Mouse (Mus musculus) liver, embryonic 11.5 days (tissue): Measurements from ENCODE around the gene Dnttip2. TPM values are rescaled to one million over a fixed set of nuclear protein-coding genes. Genes with fewer than 3 reads are reported as not detected.
A peak's percentile ranks its signal among the peaks of the same experiment; 100 is the strongest.
"Not testable (repeated sequence)": the region's sequence is repeated elsewhere in the genome, so short reads cannot be mapped to it uniquely, and the experiment has no call there.

Experiments used
- ATAC-seq: fragments of 200-750 bp; cut with Nextera tagmentation; replicated peaks from 2 replicates; pipeline ENCODE4 v1.8.0; 2017; ENCODE audit warnings: moderate number of reproducible peaks, mild to moderate bottlenecking, moderate TSS enrichment, moderate library complexity; ENCODE audit not compliant: low FRiP score
- DNase-seq: peaks from one replicate; pipeline ENCODE4 v3.0.0-alpha.2; 2017; ENCODE audit warnings: low spot score
- H3K27ac ChIP-seq: fragments of 300-500 bp; sonication (generic); 2 replicates; pipeline ENCODE4 v1.5.1; 2014; ENCODE audit warnings: mild to moderate bottlenecking, low read depth, low read length, control low read depth
- H3K27me3 ChIP-seq: fragments of 300-500 bp; sonication (generic); replicated peaks from 2 replicates; pipeline ENCODE4 v1.6.1; 2014; ENCODE audit warnings: low read length, mixed read lengths; ENCODE audit not compliant: control insufficient read depth, insufficient read depth
- H3K36me3 ChIP-seq: fragments of 300-500 bp; sonication (generic); 2 replicates; pipeline ENCODE4 v1.6.1; 2014; ENCODE audit warnings: mild to moderate bottlenecking, low read length, moderate library complexity, mixed read lengths; ENCODE audit not compliant: control insufficient read depth, insufficient read depth
- H3K4me1 ChIP-seq: fragments of 300-500 bp; sonication (generic); replicated peaks from 2 replicates; pipeline ENCODE4 v1.6.1; 2014; ENCODE audit warnings: low read length, mixed read lengths; ENCODE audit not compliant: control insufficient read depth, insufficient read depth
- H3K4me2 ChIP-seq: fragments of 300-500 bp; sonication (generic); 2 replicates; pipeline ENCODE4 v1.6.1; 2014; ENCODE audit warnings: mild to moderate bottlenecking, control low read depth, moderate library complexity
- H3K4me3 ChIP-seq: fragments of 300-500 bp; sonication (generic); 2 replicates; pipeline ENCODE4 v1.5.1; 2014; ENCODE audit warnings: low read depth, low read length, control low read depth
- H3K9ac ChIP-seq: fragments of 300-500 bp; sonication (generic); 2 replicates; pipeline ENCODE4 v1.6.1; 2014; ENCODE audit warnings: low read depth, low read length, control low read depth
- H3K9me3 ChIP-seq: fragments of 300-500 bp; sonication (generic); 2 replicates; pipeline ENCODE4 v1.6.1; 2016; ENCODE audit warnings: low read length, inconsistent platforms, mixed read lengths; ENCODE audit not compliant: control insufficient read depth
- WGBS: fragments of 180-500 bp; shearing (Covaris S2); extraction: QIAGEN DNeasy Blood & Tissue Kit; methylation state at CpG from one replicate; pipeline ENCODE4 v1.1.7; 2014; 5-methylcytosine and 5-hydroxymethylcytosine counted together
- polyA plus RNA-seq: library from polyadenylated mRNA; unstranded; fragments of >200 nt; fragmentation: Nextera tagmentation; extraction: Ambion mirVana; gene quantifications from 2 replicates; pipeline ENCODE4 v1.2.1, GENCODE M21; 2014

Gene Dnttip2
- 93.7 and 102 TPM in 2 replicates for polyA plus RNA-seq

DNA sequence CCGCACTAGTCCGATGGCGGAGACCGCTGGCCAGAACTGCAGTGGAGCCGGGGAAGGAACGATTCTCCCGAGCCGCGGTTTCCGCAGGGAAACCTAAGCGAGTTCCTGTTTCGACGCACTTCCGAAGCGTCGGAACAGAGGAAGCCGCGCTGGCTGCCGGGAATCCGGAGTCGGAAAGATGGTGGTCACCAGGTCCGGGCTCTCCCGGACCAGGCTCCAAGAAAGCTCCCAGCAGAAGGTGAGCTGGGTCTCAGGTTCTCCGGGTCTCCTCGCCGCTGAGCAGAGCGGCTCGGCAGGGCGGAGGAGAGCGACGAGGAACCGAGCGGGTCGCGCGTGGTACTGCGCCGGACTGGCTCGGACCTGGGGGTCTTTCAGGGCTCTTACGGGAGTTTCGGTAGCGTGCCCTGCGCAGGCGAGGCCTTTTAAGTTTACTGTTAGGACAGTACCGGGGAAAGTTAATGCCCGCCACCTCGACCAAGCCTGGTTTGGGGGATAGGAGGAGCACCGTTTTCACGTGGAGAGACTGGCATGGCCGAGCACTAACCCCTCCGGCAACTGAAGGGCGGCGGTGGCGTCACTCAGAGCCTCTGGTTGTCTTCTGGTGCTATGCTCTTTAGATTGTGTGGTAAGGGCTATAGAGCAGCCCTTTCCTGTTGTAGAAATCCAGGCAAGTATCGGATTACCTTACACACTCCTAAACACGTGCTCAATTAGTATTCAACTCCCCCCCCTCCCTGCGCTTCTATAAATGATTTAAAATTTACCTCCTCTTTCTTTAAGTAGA, at the start of gene Dnttip2:
TSS of gene Dnttip2 (plus strand) at position 148 of the 784 bp plus-strand sequence.
- peaks cover 30% of the 10 kb centered on the region; the same call in 1 of the 2 replicates for H3K36me3 ChIP-seq

DNA sequence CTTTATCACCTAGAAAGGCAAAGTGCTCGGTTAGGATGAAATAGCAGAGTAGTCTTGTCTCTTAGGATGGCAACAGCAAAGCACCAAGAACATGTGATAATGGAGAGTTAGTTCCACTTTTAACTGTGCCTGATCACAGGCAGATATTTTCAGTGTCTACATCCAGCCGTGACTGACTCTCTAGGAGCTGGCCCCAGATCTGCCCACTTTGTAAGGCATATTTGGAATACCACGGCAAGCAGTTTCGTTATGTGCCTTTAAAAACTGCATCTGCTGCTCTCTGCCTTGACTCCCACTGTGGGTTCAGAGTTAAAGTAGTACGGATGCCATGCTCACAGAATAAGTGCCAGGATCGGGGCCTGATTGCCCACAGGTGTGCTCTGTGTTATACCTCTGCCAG, 47.2 kb upstream of the Dnttip2 start:
- not testable (repeated sequence) for H3K4me1 ChIP-seq, H3K9ac ChIP-seq, H3K9me3 ChIP-seq, ATAC-seq, H3K36me3 ChIP-seq, H3K27ac ChIP-seq, H3K27me3 ChIP-seq, DNase-seq, H3K4me2 ChIP-seq, H3K4me3 ChIP-seq
- 72% methylated on average over 6 of the region's 6 CpGs for WGBS

More for the DNA sequence above, at the start of gene Dnttip2:
- no peaks in the 10 kb centered on the region for H3K27me3 ChIP-seq
- ATAC-seq (peak; percentile 92), DNase-seq (peak; percentile 87)
- under 1% methylated on average over 57 of the region's 57 CpGs for WGBS
- H3K4me2 ChIP-seq: peak within 1 kb of the TSS; percentile 83
- H3K27ac ChIP-seq: peak within 1 kb of the TSS; percentile 69
- H3K4me3 ChIP-seq: peak within 1 kb of the TSS; percentile 97
- H3K9ac ChIP-seq: peak within 1 kb of the TSS; percentile 98
- H3K9me3 ChIP-seq: no peaks in the 10 kb centered on the region
- peaks cover 39% of the 10 kb centered on the region for H3K4me1 ChIP-seq

GRCm38 (mm10) chr3:122235772-122236171, 38.4 kb upstream of the Dnttip2 start:
- Histone ChIP-seq H3K27ac (no peak overlapping the region), H3K9ac (no peak overlapping the region), H3K4me3 (no peak overlapping the region), H3K4me1 (no peaks in the 10 kb centered on the region), H3K36me3 (no peaks in the 10 kb centered on the region), H3K9me3 (no peaks in the 10 kb centered on the region), H3K4me2 (no peak overlapping the region), H3K27me3 (no peaks in the 10 kb centered on the region)
- DNase-seq (no peak), ATAC-seq (no peak)
- 51% methylated on average over 1 of the region's 1 CpGs for WGBS

GRCm38 (mm10) chr3:122242876-122243275, 31.3 kb upstream of the Dnttip2 start:
- peak overlapping the region; percentile 90 for H3K27ac ChIP-seq
- WGBS: 44% methylated on average over 6 of the region's 6 CpGs
- peaks cover 14% of the 10 kb centered on the region for H3K4me1 ChIP-seq
- no peaks in the 10 kb centered on the region for H3K27me3 ChIP-seq
- ATAC-seq (peak; percentile 40), DNase-seq (no peak)
- 0 out of 2 replicates have a peak overlapping the region, but pooled peaks have one; percentile 13 for H3K9ac ChIP-seq
- H3K36me3 ChIP-seq: no peaks in the 10 kb centered on the region
- no peak overlapping the region for H3K4me3 ChIP-seq
- H3K9me3 ChIP-seq: no peaks in the 10 kb centered on the region
- peak overlapping the region; percentile 25 for H3K4me2 ChIP-seq

GRCm38 (mm10) chr3:122243416-122244167, 30.6 kb upstream of the Dnttip2 start:
- H3K27ac ChIP-seq: peak overlapping the region; percentile 90
- DNase-seq (no peak), ATAC-seq (no peak)
- 49% methylated on average over 14 of the region's 14 CpGs for WGBS
- peak overlapping the region; percentile 25 for H3K4me2 ChIP-seq
- H3K36me3 ChIP-seq: no peaks in the 10 kb centered on the region
- H3K9ac ChIP-seq: peak overlapping the region; percentile 49
- H3K9me3 ChIP-seq: no peaks in the 10 kb centered on the region
- no peak overlapping the region for H3K4me3 ChIP-seq
- H3K4me1 ChIP-seq: peaks cover 16% of the 10 kb centered on the region
- H3K27me3 ChIP-seq: no peaks in the 10 kb centered on the region

DNA sequence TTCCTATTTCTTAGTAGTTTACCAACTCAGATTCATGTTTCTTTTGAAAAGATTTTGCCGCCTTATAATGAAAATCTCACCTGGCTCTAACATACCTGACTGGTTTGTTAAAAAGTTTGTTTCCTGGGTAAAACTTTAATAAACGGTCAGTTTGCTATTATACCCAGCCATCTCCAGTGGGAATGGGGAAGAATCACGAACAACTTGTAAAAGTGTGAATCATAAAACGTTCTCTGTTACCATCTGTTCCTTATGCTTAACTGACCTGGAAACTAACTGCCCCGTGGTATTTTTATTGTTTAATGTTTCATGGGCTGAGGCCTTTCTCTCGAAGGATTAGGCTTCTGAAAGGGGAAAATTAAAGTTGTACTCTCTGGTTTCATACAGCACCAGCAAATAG, 29.4 kb upstream of the Dnttip2 start:
- H3K36me3 ChIP-seq: no peaks in the 10 kb centered on the region
- H3K27ac ChIP-seq: peak overlapping the region; percentile 67
- H3K9ac ChIP-seq: peak overlapping the region; percentile 38
- peak overlapping the region; percentile 62 for H3K4me2 ChIP-seq
- ATAC-seq: no peak
- peaks cover 18% of the 10 kb centered on the region for H3K4me1 ChIP-seq
- DNase-seq: no peak
- H3K9me3 ChIP-seq: no peaks in the 10 kb centered on the region
- H3K4me3 ChIP-seq: peak overlapping the region; percentile 99
- H3K27me3 ChIP-seq: no peaks in the 10 kb centered on the region
- WGBS: 60% methylated on average over 6 of the region's 6 CpGs

- Histone ChIP-seq H3K4me2 (peak within 1 kb of the TSS; percentile 65), H3K4me3 (peak within 1 kb of the TSS; percentile 99), H3K9ac (peak within 1 kb of the TSS; percentile 99), H3K36me3 (no peaks in the 10 kb centered on the region), H3K27ac (peak within 1 kb of the TSS; percentile 99), H3K4me1 (peaks cover 22% of the 10 kb centered on the region), H3K27me3 (no peaks in the 10 kb centered on the region), H3K9me3 (no peaks in the 10 kb centered on the region)
- under 1% methylated on average over 84 of the region's 90 CpGs for WGBS
- peak; percentile 88 for DNase-seq
- peak; percentile 86 for ATAC-seq
Measured at GRCm38 (mm10) chr3:122245215-122245877, 28.8 kb upstream of the Dnttip2 start, which contains the start of gene Gclm. Gene Gclm (plus strand): TSS chr3:122245557.

DNA sequence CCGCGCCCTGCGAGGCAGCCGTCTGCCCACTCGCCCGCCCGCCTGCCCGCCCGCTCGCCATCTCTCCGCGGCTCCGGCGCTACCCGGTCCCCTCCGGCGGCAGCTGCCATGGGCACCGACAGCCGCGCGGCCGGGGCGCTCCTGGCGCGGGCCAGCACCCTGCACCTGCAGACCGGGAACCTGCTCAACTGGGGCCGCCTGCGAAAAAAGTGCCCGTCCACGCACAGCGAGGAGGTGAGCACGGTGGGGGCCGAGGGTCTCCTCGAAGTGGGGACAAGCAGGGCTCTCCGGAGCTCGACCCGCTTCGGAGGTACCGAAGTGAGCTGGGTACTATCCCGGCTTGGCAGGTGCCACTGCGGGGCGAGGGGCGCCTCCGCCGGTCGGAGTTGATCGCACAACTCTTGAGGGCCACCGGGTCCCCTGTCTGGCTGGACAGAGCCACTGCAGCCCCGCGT, 28.3 kb upstream of the Dnttip2 start:
- Histone ChIP-seq H3K9me3 (no peaks in the 10 kb centered on the region), H3K27ac (peak overlapping the region; percentile 99), H3K4me3 (peak overlapping the region; percentile 99), H3K4me2 (peak overlapping the region; percentile 65), H3K4me1 (peaks cover 22% of the 10 kb centered on the region), H3K27me3 (no peaks in the 10 kb centered on the region), H3K9ac (peak overlapping the region; percentile 99), H3K36me3 (no peaks in the 10 kb centered on the region)
- ATAC-seq (no peak), DNase-seq (peak; percentile 73)
- WGBS: under 1% methylated on average over 50 of the region's 50 CpGs
